Mouse (Mus musculus) midbrain, postnatal 0 days (tissue): ENCODE data around the gene Syt13. TPM values are rescaled to one million over a fixed set of nuclear protein-coding genes. Genes with fewer than 3 reads are reported as not detected.

Source experiments
- ATAC-seq: fragments of 200-750 bp; cut with Nextera tagmentation; 2 replicates; pipeline ENCODE4 v1.8.0; 2017; ENCODE audit warnings: moderate number of reproducible peaks, mild to moderate bottlenecking, moderate TSS enrichment, moderate library complexity; ENCODE audit not compliant: low FRiP score
- DNase-seq: peaks from one replicate; pipeline ENCODE4 v3.0.0-alpha.2; 2015; ENCODE audit warnings: low spot score
- H3K27ac ChIP-seq: fragments of 300-500 bp; sonication (generic); 2 replicates; pipeline ENCODE4 v1.5.1; 2014; ENCODE audit warnings: low read depth, mild to moderate bottlenecking, low read length, mixed read lengths
- H3K27me3 ChIP-seq: fragments of 300-500 bp; sonication (generic); 2 replicates; pipeline ENCODE4 v1.6.1; 2014; ENCODE audit warnings: low read length, control low read depth, mixed read lengths; ENCODE audit not compliant: insufficient read depth
- H3K36me3 ChIP-seq: fragments of 300-500 bp; sonication (generic); 2 replicates; pipeline ENCODE4 v1.6.1; 2014; ENCODE audit warnings: low read length, control low read depth, mixed read lengths; ENCODE audit not compliant: insufficient read depth
- H3K4me1 ChIP-seq: fragments of 300-500 bp; sonication (generic); 2 replicates; pipeline ENCODE4 v1.6.1; 2014; ENCODE audit warnings: mild to moderate bottlenecking, control low read depth, antibody characterized with exemption, low read length, mixed read lengths; ENCODE audit not compliant: insufficient read depth
- H3K4me2 ChIP-seq: fragments of 300-500 bp; sonication (generic); 2 replicates; pipeline ENCODE4 v1.6.1; 2014; ENCODE audit warnings: low read depth, mild to moderate bottlenecking, low read length, mixed read lengths; ENCODE audit not compliant: poor library complexity, severe bottlenecking
- H3K4me3 ChIP-seq: fragments of 300-500 bp; sonication (generic); 2 replicates; pipeline ENCODE4 v1.5.1; 2014; ENCODE audit warnings: low read depth, mild to moderate bottlenecking, low read length, moderate library complexity
- H3K9ac ChIP-seq: fragments of 300-500 bp; sonication (generic); replicated peaks from 2 replicates; pipeline ENCODE4 v1.6.1; 2014; ENCODE audit warnings: mild to moderate bottlenecking, low read length, moderate library complexity, mixed read lengths; ENCODE audit not compliant: poor library complexity, severe bottlenecking
- H3K9me3 ChIP-seq: fragments of 300-500 bp; sonication (generic); 2 replicates; pipeline ENCODE4 v1.6.1; 2016; ENCODE audit warnings: low read length, control low read depth
- CTCF ChIP-seq: IDR thresholded peaks from 2 replicates; pipeline ENCODE4 v1.5.1; 2016; ENCODE audit warnings: antibody characterized with exemption, mild to moderate bottlenecking
- WGBS: fragments of 180-500 bp; shearing (Covaris S2); extraction: QIAGEN DNeasy Blood & Tissue Kit; methylation state at CpG from one replicate; pipeline ENCODE4 v1.1.7; 2014; 5-methylcytosine and 5-hydroxymethylcytosine counted together
- polyA plus RNA-seq: library from polyadenylated mRNA; unstranded; fragments of >200 nt; fragmentation: Nextera tagmentation; extraction: Ambion mirVana; gene quantifications from 2 replicates; pipeline ENCODE4 v1.2.1, GENCODE M21; 2015
- total RNA-seq: library from RNA; depleted of rRNA; stranded (reverse); fragments of >200 nt; gene quantifications from 2 replicates; pipeline ENCODE4 v1.2.3, GENCODE M21; 2014

Gene Syt13
- total and polyA plus RNA-seq, 2 experiments from 2014 or later, result 106 to 188 TPM

DNA sequence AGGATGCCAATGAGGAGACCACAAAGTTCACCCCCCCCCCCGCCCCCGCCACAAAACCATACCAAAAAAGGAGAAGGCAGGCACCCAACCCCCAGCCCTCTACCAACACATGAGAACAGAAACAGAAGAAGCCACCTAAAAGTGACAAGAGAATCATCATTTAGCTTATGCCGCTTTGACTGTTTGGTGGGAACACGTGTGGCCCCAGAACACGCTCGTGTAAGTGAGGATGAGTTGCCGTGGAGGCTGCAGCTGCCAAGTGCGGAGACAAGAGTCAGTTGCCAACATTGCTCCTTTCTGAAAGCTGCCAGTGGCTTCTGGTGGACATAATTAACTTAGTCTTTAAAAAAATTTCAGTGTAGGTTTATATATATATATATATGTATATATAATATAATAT is 56.6 kb downstream of the Syt13 start:
- ATAC-seq (no peak), DNase-seq (no peak)
- Histone ChIP-seq H3K9ac (no peak overlapping the region), H3K4me3 (no peak overlapping the region), H3K27me3 (no peaks in the 10 kb centered on the region), H3K27ac (no peak overlapping the region), H3K4me2 (no peak overlapping the region), H3K36me3 (peaks cover 42% of the 10 kb centered on the region), H3K4me1 (peaks cover 3% of the 10 kb centered on the region; the same call in 1 of the 2 replicates), H3K9me3 (no peaks in the 10 kb centered on the region)
- WGBS, result 96% methylated on average over 8 of the region's 8 CpGs
- TF ChIP-seq CTCF, result no peak

DNA sequence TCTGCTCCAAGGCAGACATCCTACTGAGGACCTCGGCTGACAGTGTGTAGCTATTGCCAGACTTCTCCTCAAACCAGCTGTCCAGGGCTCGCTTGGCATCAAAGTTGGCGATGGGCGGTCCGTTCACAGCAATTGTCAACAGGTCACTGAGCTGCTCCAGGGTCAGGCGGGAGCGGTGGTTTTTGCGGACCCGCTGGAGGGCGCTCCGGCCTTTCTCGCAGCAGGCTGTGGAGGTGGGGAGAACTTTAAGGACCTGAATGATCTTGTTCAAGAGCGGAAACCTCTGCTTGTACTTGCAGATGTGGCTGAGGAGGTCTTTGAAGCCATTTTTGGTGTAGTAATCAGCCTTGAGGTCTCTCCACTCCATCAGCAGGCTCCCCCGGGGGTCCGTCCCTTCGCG is 57.2 kb downstream of the Syt13 start:
- 90% methylated on average over 17 of the region's 17 CpGs for WGBS
- Histone ChIP-seq H3K9me3 (no peaks in the 10 kb centered on the region), H3K27ac (no peak overlapping the region)

DNA sequence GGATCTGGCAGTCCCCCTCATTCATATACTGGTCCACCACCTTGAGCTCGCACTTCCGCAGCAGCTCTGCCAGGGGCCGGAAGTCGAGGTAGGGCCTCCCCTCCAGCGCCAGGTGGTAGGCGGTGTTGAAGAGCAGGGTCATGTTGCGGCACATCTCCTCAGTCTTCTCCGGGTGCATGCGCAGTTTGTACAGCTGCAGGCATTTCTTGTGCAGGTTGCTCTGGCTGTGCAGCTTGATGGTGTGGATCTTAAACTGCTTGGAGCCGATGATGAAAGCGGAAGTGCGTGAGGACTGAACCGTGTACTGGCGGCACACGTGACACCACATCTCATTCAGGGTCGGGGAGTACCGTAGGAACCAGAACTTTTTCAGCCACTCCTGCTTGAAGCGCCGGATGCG is 58.7 kb downstream of the Syt13 start:
- Histone ChIP-seq H3K27me3 (no peaks in the 10 kb centered on the region), H3K4me2 (no peak overlapping the region), H3K4me1 (no peaks in the 10 kb centered on the region), H3K36me3 (peaks cover 50% of the 10 kb centered on the region), H3K9me3 (no peaks in the 10 kb centered on the region), H3K4me3 (no peak overlapping the region), H3K27ac (no peak overlapping the region), H3K9ac (no peak overlapping the region)
- DNase-seq, result no peak
- TF ChIP-seq CTCF, result no peak
- 97% methylated on average over 20 of the region's 20 CpGs for WGBS
- ATAC-seq, result no peak

More for the DNA sequence above, 57.2 kb downstream of the Syt13 start:
- H3K4me3 ChIP-seq, result no peak overlapping the region
- DNase-seq (no peak), ATAC-seq (no peak)
- no peaks in the 10 kb centered on the region for H3K27me3 ChIP-seq
- H3K36me3 ChIP-seq, result peaks cover 45% of the 10 kb centered on the region
- H3K9ac ChIP-seq, result no peak overlapping the region
- no peak overlapping the region for H3K4me2 ChIP-seq
- TF ChIP-seq CTCF, result no peak
- peaks cover 3% of the 10 kb centered on the region; the same call in 1 of the 2 replicates for H3K4me1 ChIP-seq

DNA sequence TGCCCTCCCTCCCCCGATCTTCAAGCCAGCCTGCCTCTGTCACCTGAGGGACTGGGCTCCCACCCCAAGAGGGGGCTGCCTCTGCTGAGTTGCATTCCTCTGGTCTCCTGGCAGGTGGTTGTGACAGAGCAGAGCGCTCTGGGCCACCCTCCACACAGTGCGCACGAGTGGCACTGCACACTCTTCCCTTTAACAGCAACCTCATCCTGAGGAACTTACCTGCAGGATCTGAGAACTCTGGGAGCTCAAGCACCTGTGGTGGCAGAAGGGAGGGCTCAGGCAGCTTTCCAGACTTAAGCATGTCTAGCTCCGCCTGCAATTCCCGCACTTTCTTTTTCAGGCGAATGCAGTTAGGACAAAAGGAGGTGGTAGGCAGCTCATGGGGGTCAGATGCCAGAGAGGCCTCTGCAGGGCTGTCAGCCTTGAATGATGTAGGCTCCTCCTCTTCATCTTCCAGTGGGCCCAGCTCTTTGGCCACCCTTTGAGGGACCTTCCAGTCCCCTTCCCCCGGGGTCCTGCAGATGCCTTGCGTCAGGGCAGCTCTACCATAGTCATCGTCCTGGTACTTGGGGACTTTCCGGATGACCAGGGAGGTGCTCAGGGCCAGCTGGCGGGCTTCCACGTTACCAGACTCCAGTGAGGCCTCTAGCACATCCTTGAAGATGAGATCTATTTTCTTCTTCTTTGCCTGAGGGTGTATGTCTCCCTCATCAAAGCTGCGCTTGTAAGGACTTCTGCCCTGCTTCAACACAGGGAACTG is 60.3 kb downstream of the Syt13 start:
- Histone ChIP-seq H3K4me1 (no peaks in the 10 kb centered on the region), H3K27me3 (no peaks in the 10 kb centered on the region), H3K27ac (no peak overlapping the region), H3K9me3 (no peaks in the 10 kb centered on the region), H3K4me3 (no peak overlapping the region), H3K4me2 (no peak overlapping the region), H3K36me3 (peaks cover 63% of the 10 kb centered on the region), H3K9ac (no peak overlapping the region)
- WGBS, result 72% methylated on average over 14 of the region's 14 CpGs
- no peak for ATAC-seq
- no peak for TF ChIP-seq CTCF
- DNase-seq, result no peak

DNA sequence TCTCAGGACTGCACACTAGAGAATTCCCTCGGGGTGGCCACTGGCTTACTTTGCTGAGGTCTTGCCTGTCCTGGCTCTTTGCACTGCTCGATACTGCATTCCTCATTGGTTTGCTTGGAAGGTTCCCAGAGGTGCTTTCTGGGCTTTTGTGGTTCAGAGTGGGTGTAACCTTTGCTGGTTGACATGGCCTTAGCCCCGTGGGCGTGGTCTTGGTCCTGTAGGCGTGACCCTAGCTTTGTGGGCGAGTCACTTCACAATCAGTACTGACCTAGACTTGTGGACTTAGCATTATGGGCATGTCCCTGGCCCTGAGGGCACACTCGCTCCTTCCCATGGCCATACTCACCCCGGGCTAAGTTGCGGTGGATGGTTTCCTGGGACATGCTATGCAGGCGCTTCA is 65.3 kb downstream of the Syt13 start:
- H3K27me3 ChIP-seq, result no peaks in the 10 kb centered on the region
- H3K4me2 ChIP-seq, result no peak overlapping the region
- H3K9me3 ChIP-seq, result no peaks in the 10 kb centered on the region
- no peaks in the 10 kb centered on the region for H3K4me1 ChIP-seq
- ATAC-seq (no peak), DNase-seq (no peak)
- peaks cover 35% of the 10 kb centered on the region for H3K36me3 ChIP-seq
- H3K27ac ChIP-seq, result no peak overlapping the region
- WGBS, result 92% methylated on average over 10 of the region's 10 CpGs
- no peak overlapping the region for H3K4me3 ChIP-seq
- no peak for TF ChIP-seq CTCF
- H3K9ac ChIP-seq, result no peak overlapping the region

DNA sequence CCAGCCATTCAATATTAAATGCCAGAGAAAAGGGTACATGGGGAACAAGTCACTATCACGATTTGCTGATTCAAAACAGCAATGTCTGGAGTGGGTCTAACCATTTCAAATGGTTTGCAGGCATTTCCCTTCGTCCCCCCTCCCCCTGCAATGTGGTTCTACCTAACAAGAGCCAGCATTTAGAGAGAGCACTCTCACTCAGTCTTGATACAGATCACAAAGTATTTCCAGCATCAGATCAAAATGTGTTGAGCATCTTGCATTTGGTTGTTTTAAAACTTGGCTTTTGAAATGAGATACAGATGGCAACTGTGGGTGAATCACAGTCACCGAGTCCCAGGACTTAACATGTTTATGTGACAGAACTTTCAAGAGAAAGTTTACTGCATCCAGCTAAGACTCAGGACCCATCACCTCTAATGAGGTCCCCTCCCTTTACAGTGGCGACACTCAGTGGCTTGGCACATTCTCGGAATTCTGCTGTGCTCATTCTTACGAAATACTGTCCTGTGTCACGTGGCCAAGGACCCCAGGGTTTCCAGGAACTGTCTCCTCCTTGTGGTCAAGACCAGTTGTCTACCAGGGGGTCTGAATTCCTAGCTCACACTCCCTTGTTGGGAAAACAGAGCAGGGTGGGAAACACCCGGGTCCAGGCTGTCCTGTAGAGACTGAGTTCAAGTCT is 67.8 kb downstream of the Syt13 start:
- TF ChIP-seq CTCF, result no peak
- Histone ChIP-seq H3K9ac (no peak overlapping the region), H3K36me3 (peaks cover 31% of the 10 kb centered on the region), H3K4me2 (no peak overlapping the region), H3K27ac (no peak overlapping the region), H3K4me1 (no peaks in the 10 kb centered on the region), H3K9me3 (no peaks in the 10 kb centered on the region), H3K27me3 (no peaks in the 10 kb centered on the region), H3K4me3 (no peak overlapping the region)
- WGBS, result 83% methylated on average over 8 of the region's 8 CpGs
- no peak for DNase-seq
- ATAC-seq, result no peak
